Mouse (Mus musculus): ENCODE measurements at regions not wholly inside any gene's neighbourhood (a gene's known extent, or its start where the extent isn't known, plus 50 kb on each side); places are given as distances from the start of the nearest gene placed in this dataset.
"Not testable (repeated sequence)": the region's sequence is repeated elsewhere in the genome, so short reads cannot be mapped to it uniquely, and the experiment has no call there.

DNA sequence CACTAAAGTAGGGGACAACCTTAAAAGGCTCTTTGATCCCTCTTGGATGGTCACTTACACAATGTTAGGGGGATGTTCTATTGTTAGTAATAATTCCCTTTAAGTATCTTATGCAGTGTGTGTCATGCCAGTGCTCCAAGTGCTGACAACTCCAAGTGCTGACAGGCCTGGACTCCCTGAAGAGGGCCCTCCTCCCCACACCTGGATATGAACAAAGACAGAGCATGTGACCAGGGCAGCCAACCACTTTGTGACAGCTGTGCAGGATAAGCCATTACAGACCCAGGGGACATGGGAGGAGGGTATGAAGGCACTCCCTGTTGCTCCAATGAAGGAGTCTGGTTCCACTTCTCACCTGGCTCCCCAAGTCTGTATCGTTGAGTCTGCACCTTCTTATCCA, 224.7 kb downstream of the Adamts15 start:
- DNase-seq (ENCODE audit: low spot score in 2 of 2), result no peak

DNA sequence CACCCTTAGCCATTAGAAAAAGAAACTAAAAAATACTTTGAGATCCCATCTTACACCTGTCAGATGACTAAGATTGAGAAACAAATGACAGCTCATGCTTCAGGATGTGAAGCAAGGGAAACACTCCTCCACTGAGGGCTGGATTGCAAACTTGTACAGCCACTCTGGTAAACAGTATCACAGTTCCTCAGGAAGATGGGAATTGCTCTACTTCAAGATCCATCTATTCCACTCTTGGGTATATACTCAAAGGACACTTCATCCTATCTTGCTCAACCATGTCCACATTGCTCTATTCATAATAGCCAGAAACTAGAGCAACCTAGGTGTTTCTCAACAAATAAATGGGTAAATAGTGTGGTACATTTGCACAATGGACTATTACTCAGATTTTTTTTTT, 241.2 kb downstream of the Snx19 start:
- no peak for DNase-seq (ENCODE audit: low spot score in 2 of 2)

DNA sequence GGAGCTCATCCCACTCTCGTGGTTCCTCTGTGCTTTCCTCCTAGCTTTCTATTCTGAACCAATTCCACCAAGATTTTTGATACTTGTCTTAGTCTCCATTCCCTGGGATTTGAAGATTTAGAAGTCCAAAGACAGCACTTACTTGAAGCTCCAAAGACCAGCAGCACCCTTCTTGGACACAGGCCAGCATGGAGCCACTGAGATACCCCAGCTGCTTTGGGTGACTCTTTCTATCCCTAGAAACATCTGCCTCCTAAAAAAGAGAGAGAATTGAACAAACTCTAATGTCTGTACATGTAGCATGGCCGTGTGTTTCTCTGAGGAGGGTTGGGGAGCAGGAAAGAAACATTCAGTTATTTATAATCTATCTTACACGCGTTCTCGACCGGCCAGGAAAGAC, 235.5 kb downstream of the Snx19 start:
- DNase-seq (ENCODE audit: low spot score in 2 of 2), result no peak

DNA sequence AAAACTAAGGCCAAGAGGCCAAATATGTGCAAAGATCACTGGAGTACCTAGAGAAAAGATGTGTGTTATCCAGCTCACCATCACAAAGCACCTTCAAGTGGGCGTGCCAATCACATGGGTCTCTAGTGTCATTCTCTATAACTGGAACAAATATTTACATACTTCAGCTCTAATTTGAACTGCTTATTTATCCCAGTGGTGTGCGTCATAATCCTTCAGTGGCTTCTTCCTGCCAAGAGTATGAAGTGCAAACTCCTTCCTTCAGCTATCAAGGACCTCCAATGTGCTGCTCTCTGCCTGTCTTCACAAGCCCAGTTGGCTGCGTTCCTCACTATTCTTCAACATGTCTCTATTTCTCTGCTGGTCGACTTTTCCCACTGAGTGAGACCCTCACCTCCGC, 227.1 kb downstream of the Snx19 start:
- DNase-seq (ENCODE audit: low spot score in 2 of 2), result no peak

DNA sequence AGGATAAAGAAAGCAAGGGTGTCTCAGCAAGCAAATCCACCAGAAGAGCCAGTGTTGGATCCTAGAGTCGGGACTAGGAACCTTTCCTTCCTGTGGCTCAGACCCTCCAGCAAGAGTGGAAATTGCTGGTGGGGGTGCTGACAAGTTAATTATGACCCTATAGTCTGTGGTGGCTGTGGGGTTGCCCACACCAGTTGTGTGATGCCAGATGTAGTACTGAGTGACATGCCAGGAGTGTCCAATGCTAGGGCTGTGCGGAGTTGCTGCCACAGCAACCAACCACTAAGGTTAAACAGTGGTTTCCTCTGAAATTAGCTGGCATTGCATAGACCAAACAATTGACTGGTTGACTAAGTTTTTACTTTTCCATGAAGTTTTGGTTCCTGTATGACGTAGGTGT, 226.3 kb downstream of the Snx19 start:
- no peak for DNase-seq (ENCODE audit: low spot score in 2 of 2)

DNA sequence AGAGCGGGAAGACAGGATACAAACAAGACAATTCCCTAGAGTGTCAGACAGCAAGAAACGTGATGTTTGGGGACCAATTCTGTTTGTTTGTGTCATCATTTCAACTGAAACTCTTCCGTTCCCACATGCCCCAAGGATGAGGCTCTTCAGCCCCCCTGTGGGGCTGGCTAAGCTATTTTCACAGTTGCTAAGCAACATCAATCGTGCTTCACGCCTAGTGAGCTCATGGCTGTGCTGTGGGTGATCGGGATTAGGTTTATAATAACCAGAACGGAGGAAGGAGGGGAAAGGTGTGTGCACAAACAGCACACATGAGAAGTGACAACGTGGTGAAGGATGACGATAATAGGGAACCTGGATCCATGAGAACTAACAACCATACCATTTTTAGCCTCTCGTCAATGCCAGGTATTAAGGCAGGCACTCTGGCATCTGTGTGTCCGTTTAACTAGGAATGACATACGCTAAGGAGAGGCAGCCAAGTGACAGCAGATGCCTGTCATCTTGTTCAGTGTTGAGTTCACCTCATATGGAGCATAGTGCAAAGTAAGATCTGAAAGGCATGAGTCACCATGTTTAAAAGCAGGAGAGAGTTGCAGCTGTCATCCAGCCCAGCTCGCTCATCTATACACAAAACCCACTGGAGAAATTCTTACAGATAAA, 222.6 kb downstream of the Snx19 start:
- no peak for DNase-seq (ENCODE audit: low spot score in 2 of 2)

DNA sequence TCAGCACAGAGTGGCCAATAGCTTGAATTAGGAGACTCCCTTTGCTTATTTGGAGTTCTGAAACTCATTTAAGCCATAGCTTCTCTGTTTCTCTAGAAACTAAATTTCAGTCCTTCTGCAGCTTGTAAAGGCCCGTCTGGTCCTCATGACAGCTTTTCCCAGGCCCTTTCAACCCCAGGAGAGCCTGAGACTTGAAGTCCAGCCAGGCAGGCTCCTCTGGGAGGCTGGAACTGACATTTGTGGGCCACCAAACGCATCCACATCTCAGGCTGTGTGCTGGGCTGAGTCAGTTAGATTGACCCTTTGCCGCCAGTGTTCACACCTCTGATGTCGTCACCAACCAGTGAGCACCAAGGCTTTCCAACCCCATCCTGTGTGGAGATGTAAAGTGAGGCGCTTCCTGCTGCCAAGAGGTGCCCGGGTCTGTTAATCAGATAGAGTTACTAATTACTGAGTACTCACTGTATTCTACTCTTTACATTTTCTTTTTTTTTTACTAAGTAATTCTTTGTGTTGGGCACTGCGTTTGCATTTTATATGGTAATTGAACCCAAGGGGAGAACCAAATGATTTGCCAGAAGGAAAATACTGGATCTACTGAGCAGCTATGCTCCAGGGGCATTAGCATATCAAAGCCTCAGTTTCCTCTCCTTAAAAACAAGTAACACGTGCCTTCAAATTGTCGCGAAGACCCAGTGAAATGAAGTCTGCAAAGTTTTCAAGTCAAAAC, 207.0 kb downstream of the Snx19 start:
- DNase-seq (ENCODE audit: low spot score in 2 of 2), result no peak

DNA sequence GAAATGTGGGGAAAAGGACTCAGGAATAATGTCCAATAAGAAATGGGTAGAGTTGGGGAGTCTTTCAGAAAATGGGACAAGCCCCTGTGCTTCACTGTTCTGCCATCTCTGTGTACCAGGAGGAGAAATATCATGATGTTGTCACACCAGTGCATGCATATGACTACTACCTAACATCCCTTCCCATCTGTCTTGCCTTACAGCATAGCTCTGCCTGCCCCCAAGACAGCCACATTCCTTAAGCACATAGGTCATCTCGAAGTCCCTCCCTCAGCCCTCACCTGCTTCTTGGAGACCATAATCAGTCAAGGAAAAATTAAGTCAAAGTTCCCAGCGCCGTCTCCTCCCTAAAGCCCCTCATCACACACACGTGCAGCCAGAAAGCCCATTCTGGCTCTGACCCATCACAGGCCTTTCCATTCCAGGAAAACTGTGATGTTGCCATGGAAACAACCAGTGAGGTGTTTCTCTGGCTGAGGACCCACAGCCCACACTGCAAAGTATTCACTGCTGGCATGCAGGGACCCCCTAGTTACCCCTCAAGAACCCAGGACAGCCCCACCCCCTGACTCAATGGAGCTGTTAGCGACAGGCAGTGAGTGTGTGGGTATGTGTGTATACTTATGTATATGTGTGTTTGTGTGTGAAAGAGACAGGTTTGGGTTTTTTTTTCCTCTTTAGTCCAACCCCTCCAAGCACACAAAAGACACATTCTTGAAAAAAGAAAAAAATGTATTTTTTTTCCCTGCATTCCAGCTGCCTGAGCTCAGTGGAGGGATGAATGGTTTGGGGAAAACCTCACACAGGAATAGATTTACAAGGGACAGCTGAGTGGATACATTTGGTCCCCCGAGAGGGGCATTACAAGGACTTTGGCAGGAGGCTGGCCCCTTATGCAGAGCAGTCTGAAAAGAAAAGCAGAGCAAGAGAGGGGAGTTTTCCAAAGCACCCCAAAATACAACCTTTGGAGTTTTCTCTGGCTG, 205.5 kb downstream of the Snx19 start:
- DNase-seq (ENCODE audit: low spot score in 2 of 2), result no peak

DNA sequence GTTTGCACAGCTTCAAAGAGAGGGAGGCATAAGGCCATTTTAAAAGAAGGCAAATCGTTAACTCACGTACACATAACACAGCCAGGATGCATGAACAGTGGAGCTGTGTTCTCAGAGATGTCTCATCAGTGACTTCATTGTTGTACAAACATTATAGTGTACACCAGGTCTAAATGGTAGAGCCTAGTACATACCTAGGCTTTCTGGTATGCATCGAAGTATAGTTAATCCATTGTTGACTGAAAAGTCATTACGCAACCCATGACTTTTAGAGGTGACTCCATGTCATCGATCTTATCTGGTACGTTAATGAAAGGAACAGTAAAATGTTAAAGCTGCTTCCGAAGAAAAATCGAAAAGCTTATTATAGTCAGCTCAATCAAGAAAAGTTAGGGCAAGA, 198.7 kb downstream of the Snx19 start:
- no peak for DNase-seq (ENCODE audit: low spot score in 2 of 2)

DNA sequence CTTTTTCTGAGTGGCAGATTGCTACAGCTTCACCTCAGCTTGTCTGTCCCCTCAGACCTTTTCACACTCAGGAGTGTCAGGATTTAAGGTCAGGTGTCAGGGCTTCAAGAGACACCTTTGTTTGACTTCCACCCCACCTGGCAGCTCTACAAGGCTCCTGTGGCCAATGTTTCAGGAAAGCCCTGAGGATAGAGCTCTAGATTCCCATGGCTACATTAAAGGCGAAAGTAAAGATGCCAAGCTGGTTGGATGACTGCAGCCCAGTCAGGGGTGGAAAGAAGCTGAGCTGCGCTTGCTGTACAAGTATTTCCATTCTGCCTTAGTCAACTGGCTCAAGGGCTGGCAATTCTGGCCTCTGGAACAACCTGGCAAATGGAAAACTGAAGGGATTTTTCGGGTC, 198.2 kb downstream of the Snx19 start:
- no peak for DNase-seq (ENCODE audit: low spot score in 2 of 2)

DNA sequence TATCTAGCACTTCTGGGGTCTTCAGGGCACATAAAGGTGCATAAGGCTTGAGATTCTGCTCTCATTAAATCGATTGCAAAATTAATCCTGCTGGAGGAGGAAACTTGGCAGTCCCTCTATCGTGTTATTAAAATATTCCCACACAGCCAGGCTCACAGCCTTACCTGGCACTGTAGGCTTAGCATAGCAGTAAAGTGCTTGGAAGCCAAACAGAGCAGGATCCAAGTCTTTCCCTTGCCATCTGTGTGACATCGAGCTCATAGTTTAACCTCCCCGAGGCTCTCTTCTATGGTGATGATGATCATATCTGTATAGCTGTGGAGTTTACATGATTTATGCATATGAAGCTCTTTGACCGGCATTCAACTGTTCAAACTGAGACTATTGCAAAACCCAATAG, 197.6 kb downstream of the Snx19 start:
- no peak for DNase-seq (ENCODE audit: low spot score in 2 of 2)

DNA sequence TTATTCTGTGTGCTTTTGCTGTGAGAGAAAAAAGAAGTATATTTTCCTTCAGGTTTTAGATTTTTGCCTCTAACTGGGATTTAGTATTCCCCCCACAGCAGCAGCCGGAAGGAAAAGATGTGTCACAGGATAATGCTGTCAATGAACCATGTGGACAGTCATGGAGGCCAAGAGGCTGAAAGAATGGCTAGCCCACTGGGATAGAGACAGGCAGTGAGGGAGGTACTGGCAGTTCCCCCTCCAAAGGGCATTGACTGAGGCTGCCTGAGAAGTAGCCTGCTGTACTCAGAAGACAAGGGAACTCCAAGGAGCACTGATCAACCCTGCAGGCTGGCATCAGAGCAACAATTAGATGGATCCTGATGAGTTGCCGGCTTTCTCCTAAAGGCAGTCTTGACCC, 192.4 kb downstream of the Snx19 start:
- no peak for DNase-seq (ENCODE audit: low spot score in 2 of 2)

DNA sequence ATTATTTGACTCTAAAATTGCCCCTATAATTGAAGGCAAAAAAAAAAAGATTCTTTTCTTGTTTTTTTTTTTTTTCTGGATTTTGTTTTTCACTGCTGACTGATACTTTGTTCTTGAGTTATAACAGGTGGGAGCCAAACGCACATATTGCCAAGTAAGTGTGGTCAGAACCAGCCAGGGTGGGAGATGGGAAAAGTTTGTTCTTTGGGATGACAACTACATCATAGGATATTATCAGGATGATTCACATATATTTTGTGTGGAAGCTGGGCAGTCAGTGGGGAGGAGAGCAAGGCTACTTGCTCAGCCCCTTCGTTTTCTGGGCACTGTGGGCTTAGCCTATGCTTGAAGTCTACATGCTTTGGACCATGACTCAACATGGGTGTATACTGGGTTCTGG, 191.3 kb downstream of the Snx19 start:
- no peak for DNase-seq (ENCODE audit: low spot score in 2 of 2)

DNA sequence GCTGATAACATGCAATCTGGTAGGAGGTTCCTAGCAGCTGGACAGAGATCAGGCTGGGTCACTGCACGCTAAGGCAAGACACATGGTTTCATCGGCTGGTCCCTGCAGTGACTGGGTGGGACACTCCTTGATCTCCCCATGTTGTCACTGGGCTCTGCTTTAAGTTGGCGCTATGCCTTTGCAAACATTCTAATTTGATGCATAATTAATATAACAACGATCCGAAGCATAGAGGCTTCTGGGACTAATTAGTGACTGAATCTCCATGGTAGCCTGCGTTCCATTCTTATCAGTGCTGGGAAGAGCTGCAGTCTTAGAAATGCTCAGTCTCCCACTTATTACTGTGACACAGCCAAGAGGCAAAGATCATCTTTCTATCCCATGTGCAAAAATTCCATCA, 186.8 kb downstream of the Snx19 start:
- no peak for DNase-seq (ENCODE audit: low spot score in 2 of 2)

DNA sequence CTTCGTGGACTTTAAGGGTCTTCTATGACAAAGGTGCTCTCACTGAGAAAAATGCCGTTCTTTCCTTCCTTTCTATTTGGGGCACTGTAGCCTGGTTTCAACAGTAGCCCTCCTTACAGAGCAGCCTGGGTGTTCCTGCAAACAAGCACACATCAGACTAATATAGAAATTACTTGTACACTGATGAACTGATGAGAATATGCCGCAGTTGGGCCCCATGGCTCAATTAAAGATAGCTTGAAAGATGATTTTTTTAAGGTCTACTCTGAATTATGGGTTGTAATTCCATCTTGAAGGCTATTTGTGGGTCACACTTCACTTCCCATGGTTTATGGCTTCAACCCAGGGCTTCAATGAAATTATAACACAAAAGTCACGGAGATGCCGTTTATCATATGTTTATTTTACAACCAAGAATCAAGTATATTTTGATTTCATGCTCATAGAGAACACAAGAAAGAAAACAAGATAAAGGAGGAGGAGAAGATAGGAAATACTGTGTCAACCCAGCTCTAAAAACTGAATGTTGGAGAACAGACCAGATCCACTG, 186.2 kb downstream of the Snx19 start:
- DNase-seq (ENCODE audit: low spot score in 2 of 2), result no peak

DNA sequence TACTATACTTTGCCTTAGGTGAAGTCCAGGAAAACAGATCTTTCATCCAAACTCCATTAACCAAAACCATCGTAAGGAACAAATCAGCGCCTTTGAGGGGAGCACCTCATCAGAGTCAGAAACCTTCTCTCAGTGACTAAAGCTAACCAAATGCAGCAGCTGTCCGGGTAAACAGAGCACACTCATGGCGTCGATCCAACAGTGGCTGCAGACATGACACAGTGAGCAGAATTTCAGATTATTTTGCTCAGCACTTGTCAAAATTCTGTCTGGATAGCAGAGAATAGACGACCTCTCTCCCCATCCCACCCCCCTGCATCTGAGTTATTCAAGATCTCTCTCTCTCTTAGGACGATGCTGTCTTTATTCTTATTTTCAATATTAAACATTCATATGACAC, 183.4 kb downstream of the Snx19 start:
- no peak for DNase-seq (ENCODE audit: low spot score in 2 of 2)

DNA sequence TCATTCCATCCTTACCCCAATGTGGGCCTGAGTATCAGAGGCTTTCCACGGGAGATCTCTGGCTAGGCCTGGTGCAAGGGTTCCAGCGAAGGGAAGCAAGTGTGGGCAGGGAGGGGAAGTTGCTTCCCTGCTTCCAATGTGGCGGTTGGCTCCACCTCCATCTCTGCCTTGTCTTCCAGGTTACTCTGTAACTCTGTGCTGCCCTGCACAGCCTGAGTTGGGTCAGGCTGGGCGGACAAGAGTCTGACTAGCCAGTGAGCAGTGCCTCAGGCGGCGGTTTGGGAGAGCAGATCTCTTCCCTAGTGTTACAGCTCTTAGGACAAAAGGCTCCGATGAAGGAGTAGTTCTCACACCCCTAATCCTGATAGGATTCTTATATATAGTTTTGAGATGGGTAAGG, 172.8 kb downstream of the Snx19 start:
- DNase-seq (ENCODE audit: low spot score in 2 of 2), result no peak

DNA sequence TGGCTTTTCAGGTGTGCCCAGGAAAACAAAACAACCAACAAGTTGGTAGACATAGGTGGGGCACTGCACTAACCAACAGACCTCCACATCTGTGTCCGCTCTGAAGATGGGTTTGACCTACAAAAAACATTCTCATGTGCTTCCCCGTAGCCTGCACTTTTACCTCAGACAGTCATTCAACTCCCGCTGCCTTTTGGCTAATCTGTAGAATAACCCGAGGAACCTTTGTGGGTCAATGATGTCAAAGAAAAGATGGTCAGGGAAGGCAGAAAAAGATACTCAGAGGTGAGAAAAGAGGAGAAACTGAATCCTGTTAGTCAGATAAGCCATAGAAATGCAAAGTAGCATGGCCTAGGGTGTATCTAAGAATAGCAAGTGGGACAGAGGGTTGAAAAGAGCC, 170.8 kb downstream of the Snx19 start:
- no peak for DNase-seq (ENCODE audit: low spot score in 2 of 2)

DNA sequence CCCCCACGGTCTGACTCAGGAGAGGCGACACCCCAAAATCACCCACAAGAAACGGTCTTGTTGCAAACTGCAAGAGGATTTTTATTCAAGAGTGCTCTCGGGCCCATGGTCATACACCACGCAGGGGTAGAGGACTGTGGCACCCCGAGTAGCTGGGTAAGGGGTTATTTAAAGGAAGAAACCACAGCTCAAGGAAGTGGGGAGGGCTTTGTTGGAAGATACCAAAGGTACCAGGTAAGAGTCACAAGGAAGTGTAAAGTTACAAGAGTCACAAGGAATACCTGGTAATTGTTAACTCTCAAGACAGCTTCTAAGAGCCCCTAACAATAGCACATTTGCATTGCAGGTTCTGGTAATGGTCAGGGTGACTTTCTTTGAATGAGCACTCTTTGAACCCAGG, 170.2 kb downstream of the Snx19 start:
- DNase-seq (ENCODE audit: low spot score in 2 of 2), result not testable (repeated sequence)

DNA sequence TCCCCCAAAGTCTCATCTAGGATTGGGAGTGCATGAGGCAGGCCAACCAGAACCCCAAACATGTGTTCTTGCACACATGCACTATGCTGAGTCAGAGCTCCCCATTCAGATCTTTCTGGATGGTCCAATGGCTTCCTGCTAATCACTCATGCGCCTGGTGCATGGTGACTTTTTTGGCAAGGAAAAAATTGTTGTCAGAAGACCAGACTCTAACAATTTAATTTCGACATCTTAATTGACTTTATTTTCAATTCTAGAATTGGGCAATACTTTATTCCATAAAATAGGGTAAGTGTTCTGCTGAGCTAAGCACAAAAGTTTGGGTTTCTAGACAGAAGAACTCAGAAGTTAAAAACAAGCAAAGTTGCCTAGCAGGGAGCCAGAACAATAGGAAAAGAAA, 165.7 kb downstream of the Snx19 start:
- no peak for DNase-seq (ENCODE audit: low spot score in 2 of 2)

DNA sequence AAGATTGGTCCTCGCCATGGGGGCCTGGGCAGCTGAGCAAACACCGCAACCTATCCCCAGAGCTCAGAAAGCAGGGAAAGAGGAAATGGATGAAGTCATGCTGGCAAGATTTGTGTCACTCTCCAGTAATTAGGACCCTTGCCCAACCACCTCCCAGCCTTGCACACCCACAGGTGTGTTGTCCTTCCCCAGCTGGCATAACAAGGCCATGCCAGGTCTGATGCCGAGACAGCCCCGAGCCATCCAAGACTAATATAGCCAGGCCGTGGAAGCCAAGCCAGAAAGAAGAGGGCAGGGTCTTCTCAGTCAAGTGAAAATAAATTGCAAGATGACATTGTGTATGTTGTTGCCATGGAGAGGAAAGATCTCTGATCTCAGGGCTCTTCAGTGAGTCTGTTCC, 164.3 kb downstream of the Snx19 start:
- DNase-seq (ENCODE audit: low spot score in 2 of 2), result no peak

DNA sequence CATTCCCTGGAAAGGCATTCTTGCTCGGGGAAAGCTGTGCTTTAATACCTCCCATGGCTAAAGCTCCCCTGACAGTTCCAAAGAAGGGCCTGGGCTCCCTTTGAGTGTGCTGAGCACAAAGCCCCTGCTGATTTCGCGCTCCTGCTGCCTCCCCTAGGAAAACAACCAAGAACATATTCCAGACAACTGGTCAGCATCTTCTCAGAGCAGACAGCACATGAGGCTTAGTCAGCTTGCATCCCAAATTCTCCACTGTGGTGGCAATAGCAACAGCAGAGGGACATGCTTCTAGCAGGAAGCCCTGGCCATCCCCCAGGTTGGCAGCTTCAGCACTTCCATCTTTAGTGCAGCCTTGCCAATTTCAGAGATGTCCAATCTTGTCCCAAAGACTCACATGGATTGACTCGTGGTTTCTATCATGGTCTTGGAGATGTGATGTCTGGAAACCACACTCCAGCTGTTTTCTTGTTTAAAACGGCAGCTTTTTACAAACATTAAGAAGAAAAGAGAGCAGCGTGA, 163.8 kb downstream of the Snx19 start:
- DNase-seq (ENCODE audit: low spot score in 2 of 2), result no peak

Measured in urinary bladder, adult 18-20 months (tissue).